Mouse (Mus musculus): ENCODE data around the gene Zfp513.

DNA sequence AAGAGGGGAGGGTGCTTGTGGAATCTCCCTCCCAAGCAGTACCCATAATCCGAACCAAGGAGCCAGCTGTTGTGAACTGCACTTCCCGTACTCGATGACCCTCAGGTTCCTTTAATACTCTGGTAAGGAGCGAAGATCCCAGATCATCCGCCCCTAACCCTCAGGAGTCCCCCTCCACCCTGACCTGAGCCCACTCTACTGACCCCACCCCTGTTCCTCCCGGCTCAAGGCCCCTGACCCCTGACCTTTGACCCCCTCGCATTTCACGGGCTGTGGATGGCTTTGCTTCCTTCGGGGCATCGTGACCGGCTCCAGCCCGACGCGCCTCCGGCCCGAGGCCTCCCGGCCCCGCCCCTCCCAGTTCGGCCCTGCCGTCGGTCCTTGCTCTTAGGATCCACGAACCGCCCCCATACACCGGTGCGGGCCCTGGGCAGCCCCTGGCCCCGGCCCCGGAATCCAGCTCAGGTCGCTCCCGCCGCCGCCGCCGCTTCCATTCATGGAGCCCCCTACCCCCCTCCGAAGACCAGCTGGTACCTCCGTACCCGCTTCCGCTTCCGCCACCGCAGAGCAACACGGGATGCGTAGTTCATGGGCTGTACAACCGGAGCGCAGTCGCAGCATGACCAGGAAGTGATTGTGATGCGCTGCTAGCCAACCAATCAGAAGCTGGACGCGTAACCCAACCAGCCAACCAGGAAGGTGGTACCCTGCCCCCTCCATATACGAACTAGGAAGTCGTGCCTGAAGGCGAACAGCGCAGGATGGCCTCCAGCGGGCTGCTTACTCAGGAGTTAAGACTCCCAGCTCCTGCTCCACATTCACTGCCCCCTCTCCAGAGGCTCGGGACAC lies at the start of gene Zfp513:
- TF ChIP-seq EP300 (IDR thresholded peaks at IDR 0.05; ENCODE audit: insufficient read depth, low read depth, low read length): peak; percentile 33; the same call in 1 of the 2 replicates
- no peak for TF ChIP-seq CTCF (IDR thresholded peaks at IDR 0.05; ENCODE audit: low read depth, low read length)
- peak; percentile 21 for TF ChIP-seq POLR2A (IDR thresholded peaks at IDR 0.05; ENCODE audit: insufficient read depth, low read length)

All from ES-Bruce4 (cell line).